Mouse (Mus musculus): Measurements from ENCODE around the gene Tgfbr2.

DNA sequence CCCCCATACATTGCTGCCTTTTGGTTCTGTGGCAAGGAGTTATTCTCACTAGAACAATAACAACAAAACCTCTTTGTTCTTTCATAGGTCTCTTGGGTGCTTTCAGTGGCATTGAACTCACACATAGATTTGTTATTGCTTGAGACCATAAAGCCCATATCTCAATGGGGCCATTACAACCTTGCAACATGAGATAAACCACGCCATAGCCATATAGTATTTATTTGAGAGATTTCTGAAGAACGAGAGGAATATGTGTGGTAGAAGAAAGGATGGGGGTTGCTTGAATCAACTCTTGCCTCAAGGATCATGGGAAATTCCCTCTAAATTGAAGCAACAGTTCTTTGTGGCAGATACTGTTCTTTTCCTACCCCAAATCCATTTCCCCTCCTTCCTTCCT, 31.7 kb upstream of the Tgfbr2 start:
- TF ChIP-seq EP300 (IDR thresholded peaks at IDR 0.05; ENCODE audit: low read depth) (no peak), CTCF (IDR thresholded peaks at IDR 0.05; ENCODE audit: low read depth) (no peak)

Measured in liver, embryonic 14.5 days (tissue).